Mouse (Mus musculus): ENCODE measurements at regions not wholly inside any gene's neighbourhood (a gene's known extent, or its start where the extent isn't known, plus 50 kb on each side); places are given as distances from the start of the nearest gene placed in this dataset.

DNA sequence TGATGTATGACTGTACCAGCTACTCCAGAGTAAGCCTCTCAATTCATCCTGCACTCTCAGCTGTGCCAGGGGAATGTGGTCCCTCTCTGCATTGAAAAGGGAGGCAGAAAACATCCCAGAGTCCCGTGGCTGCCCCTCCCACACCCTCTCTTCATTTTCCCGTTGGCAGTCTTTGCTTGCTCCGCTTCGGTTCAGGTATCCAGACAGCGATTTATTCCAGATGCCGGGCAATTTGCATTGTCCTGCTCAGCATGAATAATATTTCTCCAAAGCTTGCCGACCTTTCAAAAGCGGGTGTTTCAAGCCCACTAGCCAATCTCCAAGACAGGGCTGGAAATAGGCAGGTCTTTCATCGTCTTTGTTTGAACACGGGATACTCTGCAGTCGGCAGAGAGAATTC is 220.5 kb upstream of the Ntm start:
- DNase-seq, result no peak

DNA sequence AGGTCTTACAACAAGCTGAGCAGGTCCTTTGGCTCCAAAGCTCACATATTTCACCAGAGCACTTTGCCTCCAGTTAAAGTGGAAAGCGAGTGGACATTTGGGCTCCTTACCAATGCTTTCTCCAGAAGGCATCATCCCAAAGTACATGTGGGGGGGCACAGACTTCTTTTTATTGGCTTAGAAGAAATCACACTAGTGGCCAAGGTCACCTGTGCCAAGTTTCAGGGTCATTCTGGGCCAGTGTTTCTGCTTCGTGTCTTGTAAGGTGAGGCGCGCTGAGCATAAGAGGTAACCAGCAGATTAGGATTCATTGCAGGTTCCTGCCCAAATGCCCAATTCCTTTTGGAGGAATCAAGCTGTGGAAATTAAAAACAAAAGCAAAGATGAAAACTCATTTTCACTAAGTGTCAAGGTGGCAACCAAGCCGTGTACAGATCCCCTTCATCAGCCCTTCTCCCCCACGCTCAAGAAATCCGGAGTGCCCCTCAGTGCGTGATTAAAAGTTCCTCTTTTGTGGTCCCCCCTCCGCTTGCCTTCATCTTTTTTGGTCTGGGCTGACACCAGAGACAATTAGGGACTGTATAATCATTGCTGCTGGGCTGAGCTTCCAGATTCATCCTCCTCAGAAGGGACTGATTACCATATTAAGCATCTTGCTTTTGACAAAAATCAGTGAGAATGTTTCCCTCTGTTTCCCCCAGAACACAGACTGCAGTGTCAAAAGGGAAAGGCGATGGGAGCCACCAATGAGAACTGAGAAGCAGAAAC is 222.2 kb upstream of the Ntm start:
- DNase-seq, result no peak

DNA sequence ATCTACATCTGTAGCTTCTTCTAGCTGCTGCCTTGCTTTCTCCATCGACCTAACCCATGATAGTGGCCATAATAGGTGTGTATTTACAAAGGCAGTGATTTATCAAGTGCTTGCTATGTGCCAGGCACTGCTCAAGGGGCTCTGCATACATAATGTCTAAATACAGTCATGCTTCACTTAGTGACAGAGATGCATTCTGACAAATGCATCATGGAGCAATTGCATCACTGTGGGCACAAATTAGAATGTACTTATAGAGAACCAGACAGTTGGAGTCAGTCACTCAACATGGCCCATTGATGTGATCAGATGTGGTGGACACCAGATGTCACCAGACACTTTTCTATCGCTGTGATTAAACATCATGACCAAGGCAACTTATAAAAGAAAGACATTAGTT is 223.3 kb upstream of the Ntm start:
- no peak for DNase-seq

DNA sequence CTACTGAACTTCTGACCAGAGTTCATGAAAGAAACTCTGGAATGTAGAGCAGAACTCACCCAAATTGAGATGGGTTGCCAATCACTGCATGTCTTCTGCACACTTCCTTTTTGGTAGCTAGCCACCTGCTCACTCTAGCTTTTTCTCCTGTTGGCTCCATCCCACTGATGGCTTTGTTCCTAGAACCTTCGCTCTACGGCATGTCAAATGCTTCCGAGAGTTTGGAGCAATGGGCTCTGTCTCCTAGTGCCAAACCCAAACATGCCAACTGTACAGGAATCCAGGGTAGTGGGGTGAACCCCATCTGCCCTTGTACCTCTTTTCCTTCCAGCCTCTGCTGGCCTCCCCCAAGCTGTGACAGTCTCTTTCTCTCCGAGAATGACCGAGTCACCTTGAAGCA is 227.1 kb upstream of the Ntm start:
- DNase-seq, result peak; percentile 94

DNA sequence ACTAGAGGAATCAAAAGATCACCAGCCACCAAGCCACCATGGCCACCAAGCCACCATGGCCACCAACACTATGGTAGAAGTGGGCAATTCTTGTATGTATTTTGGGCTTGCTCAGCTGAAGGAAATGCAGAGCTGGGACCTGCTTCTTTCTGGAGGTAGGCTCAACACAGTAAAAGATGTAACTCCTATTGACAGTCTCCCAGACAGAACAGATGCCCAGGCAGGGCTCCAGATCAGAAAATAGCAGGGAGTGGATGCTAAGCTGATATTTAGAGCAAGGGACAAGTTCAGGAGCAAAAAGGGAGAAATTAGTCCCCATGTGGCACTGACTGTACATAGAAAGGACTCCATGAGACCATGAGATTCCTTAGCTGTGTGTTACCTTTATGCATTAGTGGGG is 228.2 kb upstream of the Ntm start:
- DNase-seq, result peak; percentile 80

DNA sequence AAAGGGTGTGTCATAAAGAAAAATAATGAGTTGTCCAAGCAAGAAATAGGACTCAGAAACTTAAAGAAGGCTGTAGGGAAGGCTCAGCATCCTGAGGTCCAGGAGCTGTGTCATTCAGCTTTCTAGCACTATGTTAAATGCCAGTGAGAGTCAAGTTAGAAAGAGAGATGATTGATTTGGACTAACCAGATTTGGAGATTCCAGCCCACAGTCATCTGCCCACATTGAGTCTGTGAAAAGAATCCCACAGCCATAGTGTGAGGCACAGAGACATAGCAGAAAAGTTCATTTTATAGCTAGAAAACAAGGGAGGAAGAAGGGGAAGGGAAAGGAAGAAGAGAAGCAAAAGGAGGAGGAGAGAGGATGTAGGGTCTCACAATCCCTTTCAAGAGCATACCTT is 229.0 kb upstream of the Ntm start:
- DNase-seq, result no peak

DNA sequence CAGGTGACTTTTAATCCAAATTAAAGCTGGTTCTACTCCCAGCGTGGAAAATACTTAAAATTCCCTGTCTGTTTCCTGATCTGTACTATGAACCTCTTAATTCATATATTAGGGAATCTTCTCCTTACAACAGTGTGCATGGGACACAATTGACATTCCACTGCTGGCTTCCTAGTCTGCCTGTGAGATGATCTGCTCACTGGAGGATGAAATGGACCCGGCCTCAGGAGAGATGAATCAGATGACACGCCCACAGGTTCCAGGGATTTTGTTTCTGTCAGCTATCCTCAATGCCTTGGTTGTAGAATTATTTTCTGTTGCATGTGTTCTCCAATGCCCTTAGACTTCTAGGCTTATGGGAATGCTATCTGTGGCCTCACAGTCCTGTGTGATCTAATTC is 231.9 kb upstream of the Ntm start:
- no peak for DNase-seq

DNA sequence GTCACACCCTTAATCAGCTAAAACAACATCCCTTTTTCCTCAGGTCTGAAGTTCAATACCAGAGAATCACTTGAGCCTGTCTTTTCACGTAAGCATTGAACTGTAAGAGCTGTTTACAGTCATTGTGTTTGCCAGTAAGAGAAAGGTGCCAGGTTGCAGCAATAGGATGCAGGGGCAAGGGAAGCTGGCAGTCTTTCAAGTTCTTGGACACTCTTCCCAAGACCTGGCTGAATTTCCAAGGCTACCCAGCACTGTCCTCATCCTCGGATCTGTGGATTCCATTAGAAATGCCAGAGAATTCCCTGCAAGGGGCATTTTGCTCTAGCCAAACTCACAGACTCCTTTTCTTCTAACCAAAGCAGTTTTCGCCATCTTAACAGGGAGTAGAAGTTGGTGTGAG is 224.5 kb upstream of the Snx19 start:
- DNase-seq, result no peak

DNA sequence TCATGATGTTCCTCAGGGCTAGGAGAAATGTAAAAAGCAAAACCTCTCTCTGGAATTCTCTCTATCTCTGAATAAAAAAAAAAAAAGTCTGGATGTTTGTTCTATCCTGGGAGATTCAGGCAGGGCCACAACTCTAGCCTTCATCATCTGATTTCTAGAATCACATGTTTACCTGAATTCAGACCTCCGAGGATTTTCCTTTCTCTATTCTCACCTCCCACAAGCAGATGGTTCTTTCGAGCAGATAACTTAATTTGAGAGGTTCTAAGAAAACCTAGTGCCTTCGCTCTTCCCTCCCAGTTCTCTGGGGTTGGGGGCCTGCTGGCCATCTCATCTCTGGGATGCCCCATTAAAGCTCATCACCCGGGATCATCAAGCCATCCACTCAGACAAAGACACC is 219.3 kb upstream of the Snx19 start:
- no peak for DNase-seq

DNA sequence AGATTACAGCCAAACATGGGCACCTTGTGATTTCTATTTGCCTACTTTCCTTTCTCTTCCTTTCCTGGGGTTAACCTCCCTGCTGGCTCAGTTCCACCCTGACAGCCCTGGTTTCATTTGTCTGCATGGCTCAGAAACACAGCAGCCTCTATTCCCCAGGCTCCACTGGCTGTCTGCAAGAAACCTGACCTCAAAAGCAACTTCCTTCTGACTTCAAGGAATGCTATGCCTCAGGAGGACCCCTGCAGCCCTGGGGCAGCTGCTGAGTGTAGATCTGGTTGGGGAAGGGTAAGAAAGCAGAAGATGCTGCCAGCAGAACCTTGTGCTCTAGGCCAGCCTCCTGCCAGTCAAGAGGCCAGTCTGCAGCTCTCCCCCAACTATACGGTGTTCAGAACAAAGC is 217.1 kb upstream of the Snx19 start:
- DNase-seq, result no peak

DNA sequence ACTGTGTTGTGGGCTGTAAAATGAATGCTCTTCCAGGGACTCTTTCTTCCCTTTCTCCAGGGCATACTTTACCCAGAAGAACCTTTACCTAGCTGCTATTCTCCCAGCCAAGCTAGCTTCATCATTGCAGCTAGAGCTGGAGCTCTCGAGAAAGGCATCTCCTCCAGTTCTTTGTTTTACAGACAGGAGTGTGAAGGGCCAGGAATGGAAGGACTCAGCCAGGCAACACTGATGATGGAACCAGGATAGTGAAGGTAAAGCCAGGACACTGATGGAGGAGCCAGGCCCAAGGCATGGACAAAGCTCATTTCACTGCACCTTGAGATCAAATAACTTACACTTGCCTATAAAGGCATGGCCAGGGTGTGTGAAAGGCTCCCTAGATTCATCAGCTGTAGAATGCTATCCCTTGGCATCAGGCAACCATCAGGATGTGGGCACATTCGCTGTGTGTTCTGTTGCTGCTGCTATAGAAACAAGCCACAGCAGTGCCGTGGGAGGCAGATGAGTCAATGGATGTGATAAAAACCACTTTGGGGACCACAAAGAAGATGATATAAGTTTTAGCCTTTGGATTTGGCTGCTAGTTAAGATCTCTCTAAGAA is 214.3 kb upstream of the Snx19 start:
- DNase-seq, result no peak

DNA sequence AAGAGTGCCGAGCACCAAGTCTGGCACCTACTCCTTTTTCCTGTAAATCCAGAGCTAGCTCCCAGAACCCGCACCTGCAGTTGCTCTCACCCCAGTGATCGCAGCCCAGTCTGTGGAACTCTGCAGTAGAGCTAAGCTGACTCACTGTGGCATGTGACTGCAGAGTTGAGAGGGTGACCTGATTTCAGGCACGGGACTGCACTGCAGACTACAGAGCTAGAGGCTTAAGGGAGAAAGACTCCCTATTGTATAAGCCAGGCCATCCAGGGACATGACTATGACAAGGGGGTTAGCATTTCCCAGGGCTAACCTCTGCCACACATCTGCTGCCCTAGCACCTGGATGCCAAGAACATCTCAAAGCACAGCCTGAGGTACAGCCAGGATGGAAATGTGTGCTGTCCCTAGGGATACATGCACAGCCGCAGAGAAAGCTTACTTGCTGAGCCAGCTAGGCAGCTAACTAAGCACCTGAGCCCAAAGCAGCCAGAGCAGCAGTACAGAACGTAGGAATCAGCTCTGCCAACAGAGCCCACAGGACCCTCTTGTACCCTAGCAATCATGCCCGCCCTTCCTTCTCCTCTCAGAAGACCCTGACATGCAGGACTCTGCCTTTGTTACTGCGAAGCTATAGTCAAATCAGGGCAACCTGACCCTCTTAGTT is 192.3 kb upstream of the Snx19 start:
- DNase-seq, result peak; percentile 59

DNA sequence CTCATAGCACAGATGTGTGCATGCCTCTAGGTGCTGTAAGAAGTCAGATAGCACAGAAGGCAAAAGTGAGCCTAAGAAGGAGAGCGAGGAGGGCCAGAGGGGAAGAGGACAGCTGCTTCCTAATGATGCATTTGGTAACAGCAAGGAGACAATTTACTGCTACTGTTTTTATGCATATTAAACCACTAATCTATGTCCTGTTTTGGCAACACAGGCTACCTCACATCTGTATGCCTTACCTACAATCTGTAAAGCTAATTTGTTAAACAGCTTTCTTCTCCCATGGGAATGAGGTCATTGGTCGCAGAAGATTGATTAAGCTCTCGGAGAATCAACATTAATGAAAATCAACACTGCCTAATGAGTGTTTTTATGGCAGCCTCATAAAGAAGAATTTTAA is 191.1 kb upstream of the Snx19 start:
- no peak for DNase-seq

DNA sequence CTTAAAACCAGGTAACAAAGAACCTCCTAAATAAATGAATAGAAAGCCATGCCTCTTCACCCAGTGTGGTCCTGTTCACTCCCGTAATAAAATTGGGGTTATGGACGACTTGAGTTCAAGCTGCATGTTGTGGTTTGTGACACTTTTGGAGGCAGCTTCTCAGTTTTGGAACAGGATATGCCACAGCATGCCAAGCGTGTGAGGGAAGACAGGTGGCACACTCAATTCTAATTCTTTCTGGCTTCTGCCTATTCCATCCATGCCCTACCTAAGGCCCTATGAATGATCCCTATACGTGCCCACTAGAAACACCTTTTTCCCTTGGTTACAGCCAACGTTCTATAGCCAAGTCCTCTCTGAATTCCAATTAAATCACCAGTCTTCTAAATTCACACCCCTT is 184.8 kb upstream of the Snx19 start:
- DNase-seq, result peak; percentile 70

DNA sequence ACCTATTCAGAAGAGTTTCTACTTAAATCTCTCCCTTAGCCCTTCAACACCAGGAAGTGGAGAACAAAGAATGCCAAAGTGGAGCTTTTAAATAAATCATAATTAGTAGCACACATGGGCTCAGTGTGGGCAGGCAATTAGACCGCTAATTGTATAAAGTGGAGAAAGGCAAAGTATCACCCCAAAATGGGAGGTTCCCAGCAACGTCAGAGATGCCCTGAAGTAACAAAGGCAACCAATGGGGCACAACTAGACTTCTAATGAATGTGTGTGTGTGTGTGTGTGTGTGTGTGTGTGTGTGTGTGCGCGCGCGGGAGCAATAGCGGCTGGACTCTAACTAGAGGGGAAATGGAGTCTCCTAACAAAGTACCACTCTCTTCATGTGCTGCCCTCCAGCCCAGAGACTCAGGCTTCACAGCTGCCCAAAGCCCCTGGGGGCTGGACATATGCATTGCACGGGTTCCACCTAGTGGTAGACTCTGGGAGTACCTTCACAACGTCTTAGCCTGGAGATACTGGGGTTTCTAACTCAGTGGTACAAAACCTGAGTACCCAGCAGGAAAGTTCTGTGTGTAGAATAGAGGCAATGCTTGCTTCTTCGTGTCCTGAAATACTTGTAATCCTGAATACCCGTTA is 162.3 kb upstream of the Snx19 start:
- peak; percentile 46 for DNase-seq

DNA sequence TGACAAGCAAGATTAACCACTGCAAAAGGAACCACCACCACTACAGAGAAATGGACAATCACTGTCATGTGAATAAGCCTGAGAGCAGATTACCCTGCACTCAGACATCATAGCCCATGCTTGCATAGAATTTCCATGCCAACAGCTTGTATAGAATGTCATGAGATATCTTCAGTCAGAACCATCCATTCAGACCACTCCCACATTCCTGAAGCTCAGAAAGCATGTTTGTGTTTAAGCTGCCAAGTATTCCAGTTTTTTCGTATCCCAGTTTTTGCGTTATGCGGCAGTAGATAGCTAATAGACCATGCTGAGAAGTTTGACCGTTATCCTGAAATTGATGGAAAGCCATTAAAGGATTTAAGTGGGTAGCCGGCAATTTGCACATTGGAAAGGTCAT is 155.8 kb upstream of the Snx19 start:
- no peak for DNase-seq

DNA sequence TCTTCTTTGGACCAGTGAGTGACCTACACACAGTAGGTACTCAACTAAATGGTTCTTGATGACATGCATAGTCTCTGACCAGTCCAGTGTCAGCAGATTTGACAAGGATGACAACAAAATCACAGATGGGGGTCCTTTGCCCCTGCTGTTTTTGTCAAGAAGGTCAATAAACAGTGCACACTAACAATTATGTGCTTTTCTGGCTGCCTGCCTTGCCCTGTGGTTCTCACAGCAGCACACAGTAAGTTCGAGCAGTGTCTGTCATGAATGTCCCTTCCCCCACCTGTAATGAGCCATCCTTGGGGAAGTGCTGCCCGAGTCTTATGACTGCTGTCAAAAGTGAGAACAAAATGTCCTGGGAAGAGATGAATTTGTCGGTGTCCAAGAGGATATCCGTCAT is 153.1 kb upstream of the Snx19 start:
- DNase-seq, result no peak

DNA sequence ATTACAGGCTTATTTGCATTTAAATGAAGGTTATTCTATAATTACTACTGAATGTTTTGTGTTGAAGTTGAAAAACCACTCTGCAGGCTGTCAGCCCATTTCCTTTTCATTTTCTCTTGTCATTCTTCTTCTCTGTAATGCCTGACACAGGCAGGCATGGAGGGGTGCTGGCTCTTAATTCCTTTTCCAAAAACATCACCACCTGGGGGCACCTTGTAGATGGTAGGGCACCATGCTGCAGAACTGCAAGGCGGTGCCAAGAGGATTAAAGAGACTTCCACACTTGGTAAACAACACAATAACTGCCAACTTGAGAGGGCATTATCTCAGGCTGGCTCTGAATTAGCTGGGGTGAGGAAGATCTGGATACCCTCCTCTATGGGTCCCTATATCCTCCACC is 148.7 kb upstream of the Snx19 start:
- peak; percentile 39 for DNase-seq

DNA sequence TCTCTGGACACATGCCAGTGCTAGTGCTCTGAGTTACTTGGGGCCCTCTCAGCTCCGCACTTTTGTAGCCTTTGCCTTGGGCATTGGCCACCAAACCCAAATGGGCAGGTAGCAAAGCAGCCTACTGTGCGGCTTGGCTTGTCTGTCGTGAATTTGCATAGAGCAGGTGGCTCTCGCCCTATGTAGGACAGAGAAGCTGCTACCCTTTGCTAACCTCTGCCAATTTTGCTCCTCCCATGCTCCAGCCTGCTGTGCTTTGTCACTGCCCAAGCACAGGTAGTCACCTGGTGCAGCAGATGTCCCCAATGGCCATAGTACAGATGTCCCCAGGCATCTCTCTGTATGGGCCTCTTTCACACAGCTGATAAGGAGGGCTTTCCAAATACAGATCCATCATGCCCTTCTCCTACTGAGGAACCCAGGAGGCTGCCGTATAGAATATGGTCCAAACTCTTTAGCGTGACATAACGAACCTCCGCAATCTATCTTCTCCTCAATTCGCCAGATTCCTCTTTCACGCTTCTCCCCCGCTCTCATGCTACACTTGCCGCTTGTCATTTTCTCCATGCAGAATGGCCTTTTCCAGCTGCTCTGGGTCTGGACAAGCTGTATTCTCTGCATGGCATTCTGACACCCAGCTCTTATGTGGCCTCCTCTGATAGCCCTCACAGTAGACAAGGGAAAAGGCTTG is 143.7 kb upstream of the Snx19 start:
- peak; percentile 97 for DNase-seq

DNA sequence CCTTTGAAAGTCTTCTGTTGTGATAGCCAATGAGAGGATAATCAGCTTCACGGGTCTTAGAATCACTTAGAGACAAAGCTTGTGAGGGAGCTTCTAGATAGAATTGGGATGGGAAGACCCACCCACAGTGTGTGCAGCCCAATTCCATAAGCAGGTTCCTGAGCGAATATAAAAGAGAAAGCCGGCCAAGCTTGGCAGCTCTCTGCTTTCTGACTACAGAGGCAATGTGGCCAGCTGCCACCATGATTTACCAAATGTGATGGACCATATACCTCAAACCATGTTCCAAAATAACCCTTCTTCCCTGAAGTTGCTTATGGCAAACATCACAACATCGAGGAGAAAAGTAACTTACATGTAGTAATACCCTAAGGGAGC is 143.1 kb upstream of the Snx19 start:
- DNase-seq, result peak; percentile 66

DNA sequence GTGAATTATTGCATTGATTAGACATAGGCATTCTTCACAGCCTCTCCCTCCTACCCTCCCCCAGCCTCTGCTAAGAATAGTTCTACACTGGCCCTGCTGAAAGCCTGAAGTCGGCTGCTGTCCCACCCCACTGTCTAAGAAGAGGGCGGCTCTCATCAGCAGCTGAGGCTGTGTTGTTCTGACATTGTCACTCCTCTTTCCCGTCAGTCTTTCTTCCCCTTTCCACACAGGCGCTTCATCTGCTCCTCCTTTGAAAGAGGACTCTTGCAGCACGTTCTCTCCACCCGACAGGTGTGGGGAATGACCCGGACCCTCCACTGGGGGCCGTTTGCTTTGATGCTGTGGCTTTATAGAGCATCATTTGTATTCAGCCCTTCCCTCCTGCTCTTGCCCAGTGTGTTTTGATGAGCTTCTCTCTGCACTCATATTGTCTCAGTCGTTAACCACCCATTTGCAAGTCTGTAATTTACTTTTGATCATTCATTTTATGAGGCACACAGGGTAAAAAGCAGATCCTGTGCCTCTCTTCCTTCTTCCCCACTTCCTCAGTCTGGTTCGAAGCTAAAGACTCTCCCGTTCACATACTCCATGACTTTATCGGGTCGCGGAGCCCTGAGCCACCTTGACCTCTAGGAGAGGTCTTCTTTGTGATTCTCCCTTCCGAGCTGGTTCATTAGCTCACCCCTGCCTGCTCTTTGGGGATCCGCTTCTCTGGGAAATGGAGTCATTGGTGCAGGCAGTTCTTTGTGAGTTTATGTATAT is 142.2 kb upstream of the Snx19 start:
- peak; percentile 28 for DNase-seq

DNA sequence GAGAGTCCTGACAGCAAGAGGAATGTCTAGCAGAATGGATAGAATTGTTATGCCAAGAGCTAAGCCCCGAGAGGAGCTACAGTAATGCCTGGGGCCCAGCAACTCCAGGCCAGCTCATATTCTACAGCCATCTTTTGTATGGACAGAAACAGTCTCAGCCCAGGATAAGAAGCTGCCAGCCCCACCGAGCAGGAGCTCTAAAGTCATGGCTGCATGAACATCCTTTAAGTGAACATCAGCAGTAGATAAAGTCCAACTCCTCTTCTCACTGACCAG is 141.6 kb upstream of the Snx19 start:
- no peak for DNase-seq

DNA sequence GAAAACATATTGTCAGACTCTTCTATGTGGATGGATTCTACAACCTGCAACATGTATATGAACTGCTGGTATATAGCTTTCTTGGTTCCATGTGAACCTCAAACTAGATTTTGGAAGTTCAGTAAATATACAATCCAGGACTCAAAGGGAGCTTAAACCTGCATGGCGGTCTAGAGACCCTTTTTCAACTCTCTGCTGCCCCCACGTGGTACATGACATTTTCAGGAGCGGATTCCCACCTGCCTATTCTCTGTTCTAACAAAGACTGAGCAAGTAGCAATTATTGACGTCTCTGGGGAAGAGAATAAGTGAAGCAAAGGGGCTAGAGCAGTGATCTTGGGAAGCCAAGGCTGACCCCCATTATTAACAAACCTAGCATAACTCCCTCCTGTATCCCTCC is 127.1 kb upstream of the Snx19 start:
- peak; percentile 67 for DNase-seq

Measured in cerebellum, adult 9-11 months (tissue).